Mouse (Mus musculus) midbrain, embryonic 12.5 days (tissue): ENCODE measurements around the gene Gm5849. TPM values are rescaled to one million over a fixed set of nuclear protein-coding genes. Genes with fewer than 3 reads are reported as not detected.
"Not testable (repeated sequence)": the region's sequence is repeated elsewhere in the genome, so short reads cannot be mapped to it uniquely, and the experiment has no call there.

Experiments
- ATAC-seq: fragments of 200-750 bp; cut with Nextera tagmentation; 2 replicates; pipeline ENCODE4 v1.8.0; 2017; ENCODE audit warnings: low read depth, moderate TSS enrichment, moderate library complexity; ENCODE audit not compliant: low FRiP score
- H3K27ac ChIP-seq: fragments of 300-500 bp; sonication (generic); replicated peaks from 2 replicates; pipeline ENCODE4 v1.5.1; 2016; ENCODE audit warnings: mild to moderate bottlenecking
- H3K27me3 ChIP-seq: fragments of 300-500 bp; sonication (generic); 2 replicates; pipeline ENCODE4 v1.6.1; 2016; ENCODE audit warnings: mild to moderate bottlenecking
- H3K36me3 ChIP-seq: fragments of 300-500 bp; sonication (generic); 2 replicates; pipeline ENCODE4 v1.6.1; 2016
- H3K4me1 ChIP-seq: fragments of 300-500 bp; sonication (generic); 2 replicates; pipeline ENCODE4 v1.6.1; 2016
- H3K4me2 ChIP-seq: fragments of 300-500 bp; sonication (generic); replicated peaks from 2 replicates; pipeline ENCODE4 v1.6.1; 2016; ENCODE audit warnings: mild to moderate bottlenecking, moderate library complexity
- H3K4me3 ChIP-seq: fragments of 300-500 bp; sonication (generic); 2 replicates; pipeline ENCODE4 v1.5.1; 2016; ENCODE audit warnings: mild to moderate bottlenecking
- H3K9ac ChIP-seq: fragments of 300-500 bp; sonication (generic); replicated peaks from 2 replicates; pipeline ENCODE4 v1.6.1; 2016; ENCODE audit warnings: mild to moderate bottlenecking, moderate library complexity
- H3K9me3 ChIP-seq: fragments of 300-500 bp; sonication (generic); 2 replicates; pipeline ENCODE4 v1.6.1; 2016; ENCODE audit warnings: mild to moderate bottlenecking
- WGBS: fragments of 180-500 bp; shearing (Covaris S2); methylation state at CpG from one replicate; pipeline ENCODE4 v1.1.7; 2016; 5-methylcytosine and 5-hydroxymethylcytosine counted together
- polyA plus RNA-seq: library from polyadenylated mRNA; unstranded; fragments of >200 nt; fragmentation: Nextera tagmentation; extraction: Ambion mirVana; gene quantifications from 2 replicates; pipeline ENCODE4 v1.2.1, GENCODE M21; 2016

Gm5849 gene
- polyA plus RNA-seq: not detected in 2 replicates

- H3K4me3 ChIP-seq, H3K36me3 ChIP-seq, ATAC-seq, H3K4me2 ChIP-seq, H3K27ac ChIP-seq, H3K4me1 ChIP-seq, H3K9ac ChIP-seq, H3K9me3 ChIP-seq, H3K27me3 ChIP-seq: not testable (repeated sequence)
- 100% methylated on average over 1 of the region's 1 CpGs for WGBS
These were observed at the start of gene Gm5849 for GRCm38 (mm10) chr3:90777776-90778175. Gene Gm5849, minus strand, starts transcription at chr3:90777876.

DNA sequence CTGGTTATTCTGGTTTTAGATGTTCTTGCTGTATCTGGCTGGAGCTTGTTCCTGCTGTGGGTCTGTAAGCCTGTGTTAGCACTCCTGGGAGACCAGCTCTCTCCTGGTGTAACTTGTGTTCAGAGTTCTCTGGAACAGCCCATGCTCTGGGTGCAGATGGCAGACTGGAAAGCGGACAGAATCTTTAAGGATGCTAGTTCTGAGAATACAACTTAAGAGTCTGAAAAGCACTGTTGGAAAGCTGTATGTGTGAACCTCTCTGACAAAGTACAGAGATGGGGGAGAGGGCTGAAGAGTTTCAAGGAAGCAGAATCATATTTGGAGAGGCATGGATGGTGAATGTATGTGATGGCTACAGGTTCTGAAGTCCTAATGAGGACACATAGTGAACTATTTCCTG, 28.0 kb downstream of the Gm5849 start:
- H3K4me1 ChIP-seq: no peaks in the 10 kb centered on the region
- no peak overlapping the region for H3K27ac ChIP-seq
- H3K36me3 ChIP-seq: no peaks in the 10 kb centered on the region
- H3K4me3 ChIP-seq: no peak overlapping the region
- no peak overlapping the region for H3K4me2 ChIP-seq
- no peaks in the 10 kb centered on the region for H3K27me3 ChIP-seq
- no peaks in the 10 kb centered on the region for H3K9me3 ChIP-seq
- H3K9ac ChIP-seq: no peak overlapping the region
- no peak for ATAC-seq
- WGBS: 91% methylated on average over 1 of the region's 1 CpGs

DNA sequence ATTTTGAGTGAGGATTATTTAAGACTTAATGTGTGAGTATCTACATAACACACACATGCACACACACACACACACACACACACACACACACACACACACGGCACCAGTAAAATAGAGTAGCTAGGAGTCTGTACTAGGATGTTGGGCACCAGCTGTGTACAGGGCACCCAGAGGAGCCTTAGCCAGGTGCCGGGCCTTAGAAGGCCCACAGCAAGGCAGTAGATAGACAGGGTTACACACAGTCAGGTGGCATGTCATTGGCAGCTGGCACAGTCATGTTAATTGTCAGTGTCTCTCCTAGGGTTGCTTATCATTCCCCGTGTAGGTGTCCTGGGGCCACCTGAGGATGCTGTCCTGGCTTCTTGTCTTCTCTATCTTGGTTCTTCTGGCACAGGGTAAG, 51.1 kb downstream of the Gm5849 start, which contains the start of gene Pglyrp4:
TSS of gene Pglyrp4 (plus strand) at position 301 of the 400 bp plus-strand sequence.
- Histone ChIP-seq H3K27ac (no peak within 1 kb of the TSS), H3K36me3 (no peaks in the 10 kb centered on the region), H3K4me3 (no peak within 1 kb of the TSS), H3K9ac (no peak within 1 kb of the TSS), H3K9me3 (no peaks in the 10 kb centered on the region), H3K27me3 (no peaks in the 10 kb centered on the region), H3K4me1 (no peaks in the 10 kb centered on the region), H3K4me2 (no peak within 1 kb of the TSS)
- no peak for ATAC-seq
- WGBS: 90% methylated on average over 3 of the region's 3 CpGs

Other genes with a start within 250 kb of the Gm5849 start
- 33.5 and 41.9 TPM in 2 replicates for gene S100a16, start 240.6 kb downstream of the Gm5849 start, polyA plus RNA-seq
- gene S100a3, start 217.3 kb downstream of the Gm5849 start, polyA plus RNA-seq: not detected in 2 replicates
- not detected in 2 replicates for gene S100a2, start 187.6 kb downstream of the Gm5849 start, polyA plus RNA-seq
- not detected in 2 replicates for gene Gm42674, start 176.0 kb downstream of the Gm5849 start, polyA plus RNA-seq
- gene S100a4, start 174.1 kb downstream of the Gm5849 start, polyA plus RNA-seq: 1.4 and 1.7 TPM in 2 replicates
- gene S100a5, start 169.4 kb downstream of the Gm5849 start, polyA plus RNA-seq: not detected in 2 replicates
- gene S100a6, start 165.0 kb downstream of the Gm5849 start, polyA plus RNA-seq: 23.8 and 28.5 TPM in 2 replicates
- gene S100a7a, start 123.9 kb downstream of the Gm5849 start, polyA plus RNA-seq: 0.14 TPM in 1 of 2 replicates, not detected in the other
- 5.7 and 12.9 TPM in 2 replicates for gene S100a8, start 108.9 kb downstream of the Gm5849 start, polyA plus RNA-seq
- gene S100a9, start 82.2 kb downstream of the Gm5849 start, polyA plus RNA-seq: 4.1 and 7.5 TPM in 2 replicates
- not detected in 2 replicates for gene Pglyrp4, start 51.0 kb downstream of the Gm5849 start, polyA plus RNA-seq